11 mouse cellular contexts compared by ENCODE assay signal in genomic region chr7:45024281-45025248, GRCm38 (mm10). TPM values are rescaled to one million over a fixed set of nuclear protein-coding genes. Genes with fewer than 3 reads are reported as not detected.
DNase-seq lines count a peak whose midpoint lies in the region; ATAC-seq and TF ChIP-seq lines count a peak whose summit lies in the region.
"Had no signal": no experiment of that assay in that cellular context is flagged by ENCODE, and none has a peak within 500 bp of the region (broad histone marks: within the 10 kb centered on the region; RNA-seq: fewer than 3 reads in every experiment).

No protein-coding gene starts in this region.

- no peaks in the 10 kb centered on the region for H3K9me3 ChIP-seq in heart, postnatal 0 days (replicated peaks; ENCODE audit: control insufficient read depth, low read length)
- H3K9me3 ChIP-seq in midbrain, embryonic 15.5 days, result no peaks in the 10 kb centered on the region
- H3K9me3 ChIP-seq in midbrain, postnatal 0 days (ENCODE audit: low read length), result no peaks in the 10 kb centered on the region
- no peaks in the 10 kb centered on the region for H3K9me3 ChIP-seq in embryonic facial prominence, embryonic 14.5 days (ENCODE audit: control insufficient read depth, low read length)
- H3K9me3 ChIP-seq in stomach, postnatal 0 days (ENCODE audit: control insufficient read depth, low read length), result no peaks in the 10 kb centered on the region
- H3K9me3 ChIP-seq: liver, embryonic 15.5 days had no signal

- no peak for TF ChIP-seq CTCF in heart, postnatal 0 days (IDR thresholded peaks at IDR 0.05; ENCODE audit: low read depth)
- no peak; the same call in 1 of the 2 replicates for TF ChIP-seq CTCF in midbrain, postnatal 0 days (IDR thresholded peaks at IDR 0.05)
- 0 out of 2 replicates have a peak, but pooled peaks have one; percentile 10 for TF ChIP-seq CTCF in stomach, postnatal 0 days (IDR thresholded peaks at IDR 0.05; ENCODE audit: low read depth)

- H3K27ac ChIP-seq in heart, postnatal 0 days (ENCODE audit: low read depth), result peak overlapping the region; percentile 25; the same call in 1 of the 2 replicates
- no peak overlapping the region for H3K27ac ChIP-seq in midbrain, embryonic 15.5 days
- H3K27ac ChIP-seq in midbrain, postnatal 0 days (ENCODE audit: low read depth, low read length), result no peak overlapping the region; the same call in 1 of the 2 replicates
- 0 out of 2 replicates have a peak overlapping the region, but pooled peaks have one; percentile 2 for H3K27ac ChIP-seq in embryonic facial prominence, embryonic 14.5 days (replicated peaks; ENCODE audit: low read depth, low read length)
- H3K27ac ChIP-seq in stomach, postnatal 0 days (replicated peaks), result peak overlapping the region; percentile 63; the same call in 1 of the 2 replicates
- H3K27ac ChIP-seq: liver, embryonic 15.5 days had no signal

- H3K4me1 ChIP-seq in heart, postnatal 0 days (ENCODE audit: control insufficient read depth, insufficient read depth), result 0 out of 2 replicates have a peak, but pooled peaks cover 7% of the 10 kb centered on the region
- H3K4me1 ChIP-seq in midbrain, embryonic 15.5 days, result peaks cover 12% of the 10 kb centered on the region; the same call in 1 of the 2 replicates
- H3K4me1 ChIP-seq in midbrain, postnatal 0 days (ENCODE audit: insufficient read depth, low read length), result peaks cover 3% of the 10 kb centered on the region; the same call in 1 of the 2 replicates
- H3K4me1 ChIP-seq in embryonic facial prominence, embryonic 14.5 days (ENCODE audit: control insufficient read depth, insufficient read depth, low read length), result no peaks in the 10 kb centered on the region
- H3K4me1 ChIP-seq in stomach, postnatal 0 days (replicated peaks; ENCODE audit: control insufficient read depth, insufficient read depth), result no peaks in the 10 kb centered on the region

- TF ChIP-seq EP300 in heart, postnatal 0 days (IDR thresholded peaks at IDR 0.05; ENCODE audit: low read depth), result no peak
- TF ChIP-seq EP300 in stomach, postnatal 0 days (optimal IDR thresholded peaks at IDR 0.05), result no peak

- ATAC-seq in heart, postnatal 0 days (ENCODE audit: insufficient read depth, low read depth), result no peak
- ATAC-seq in midbrain, embryonic 15.5 days (replicated peaks), result 0 out of 2 replicates have a peak, but pooled peaks have one; percentile 12
- no peak for ATAC-seq in midbrain, postnatal 0 days (ENCODE audit: low FRiP score)
- no peak for ATAC-seq in embryonic facial prominence, embryonic 14.5 days (ENCODE audit: low read depth)
- no peak for ATAC-seq in stomach, postnatal 0 days (ENCODE audit: low FRiP score, low TSS enrichment)

- no peak overlapping the region for H3K9ac ChIP-seq in heart, postnatal 0 days (replicated peaks; ENCODE audit: low read depth, low read length)
- no peak overlapping the region for H3K9ac ChIP-seq in midbrain, embryonic 15.5 days
- no peak overlapping the region for H3K9ac ChIP-seq in midbrain, postnatal 0 days (replicated peaks; ENCODE audit: low read length, poor library complexity, severe bottlenecking)
- H3K9ac ChIP-seq in embryonic facial prominence, embryonic 14.5 days (ENCODE audit: low read depth, low read length), result no peak overlapping the region
- H3K9ac ChIP-seq in stomach, postnatal 0 days (ENCODE audit: low read length), result no peak overlapping the region
- H3K9ac ChIP-seq: liver, embryonic 15.5 days had no signal

- 81% methylated on average over 15 of the region's 15 CpGs for WGBS in heart, postnatal 0 days
- WGBS in midbrain, embryonic 15.5 days, result 88% methylated on average over 15 of the region's 15 CpGs
- WGBS in midbrain, postnatal 0 days, result 87% methylated on average over 15 of the region's 15 CpGs
- 87% methylated on average over 15 of the region's 15 CpGs for WGBS in embryonic facial prominence, embryonic 14.5 days
- 77% methylated on average over 15 of the region's 15 CpGs for WGBS in stomach, postnatal 0 days

- H3K4me2 ChIP-seq in heart, postnatal 0 days (ENCODE audit: low read depth, low read length), result no peak overlapping the region
- no peak overlapping the region for H3K4me2 ChIP-seq in midbrain, embryonic 15.5 days
- H3K4me2 ChIP-seq in midbrain, postnatal 0 days (ENCODE audit: low read depth, low read length, poor library complexity, severe bottlenecking), result no peak overlapping the region
- no peak overlapping the region for H3K4me2 ChIP-seq in embryonic facial prominence, embryonic 14.5 days (ENCODE audit: low read depth, low read length)
- H3K4me2 ChIP-seq in stomach, postnatal 0 days (replicated peaks; ENCODE audit: low read depth), result no peak overlapping the region
- H3K4me2 ChIP-seq: liver, embryonic 15.5 days had no signal

- H3K27me3 ChIP-seq in heart, postnatal 0 days (ENCODE audit: control insufficient read depth, insufficient read depth, low read length), result no peaks in the 10 kb centered on the region
- H3K27me3 ChIP-seq in midbrain, embryonic 15.5 days (replicated peaks), result no peaks in the 10 kb centered on the region
- no peaks in the 10 kb centered on the region for H3K27me3 ChIP-seq in midbrain, postnatal 0 days (ENCODE audit: insufficient read depth, low read length)
- H3K27me3 ChIP-seq in embryonic facial prominence, embryonic 14.5 days (replicated peaks; ENCODE audit: control insufficient read depth, insufficient read depth, low read length), result no peaks in the 10 kb centered on the region
- no peaks in the 10 kb centered on the region for H3K27me3 ChIP-seq in stomach, postnatal 0 days (ENCODE audit: control insufficient read depth, insufficient read depth, low read length)

- intact Hi-C loops in heart, postnatal 25 days (cut with DNase I), result loop anchor here (5.0 kb wide), 1 partner anchor 42 kb away; no protein-coding TSS in a partner anchor
- intact Hi-C loops in left cerebral cortex, postnatal 14 days (cut with DNase I), result no loop called here

- H3K4me3 ChIP-seq in heart, postnatal 0 days (ENCODE audit: low read depth, low read length), result no peak overlapping the region
- no peak overlapping the region for H3K4me3 ChIP-seq in midbrain, embryonic 15.5 days
- no peak overlapping the region for H3K4me3 ChIP-seq in midbrain, postnatal 0 days (ENCODE audit: low read depth, low read length)
- no peak overlapping the region for H3K4me3 ChIP-seq in embryonic facial prominence, embryonic 14.5 days (ENCODE audit: low read depth, low read length)
- H3K4me3 ChIP-seq in stomach, postnatal 0 days (ENCODE audit: low read depth, low read length), result no peak overlapping the region
- H3K4me3 ChIP-seq: liver, embryonic 15.5 days had no signal

- peaks cover 43% of the 10 kb centered on the region for H3K36me3 ChIP-seq in heart, postnatal 0 days (replicated peaks; ENCODE audit: control insufficient read depth, insufficient read depth, low read length)
- H3K36me3 ChIP-seq in midbrain, embryonic 15.5 days (replicated peaks), result peaks cover 22% of the 10 kb centered on the region
- peaks cover 25% of the 10 kb centered on the region for H3K36me3 ChIP-seq in midbrain, postnatal 0 days (ENCODE audit: insufficient read depth, low read length)
- H3K36me3 ChIP-seq in embryonic facial prominence, embryonic 14.5 days (ENCODE audit: control insufficient read depth, insufficient read depth, low read length), result peaks cover 29% of the 10 kb centered on the region
- H3K36me3 ChIP-seq in stomach, postnatal 0 days (ENCODE audit: control insufficient read depth, insufficient read depth, low read length), result peaks cover 14% of the 10 kb centered on the region

- DNase-seq in heart, postnatal 0 days (ENCODE audit: low spot score), result no peak
- no peak for DNase-seq in heart, postnatal 25 days (ENCODE audit: low spot score)
- no peak for DNase-seq in midbrain, postnatal 0 days (ENCODE audit: low spot score)
- DNase-seq in embryonic facial prominence, embryonic 14.5 days (ENCODE audit: low spot score), result no peak
- DNase-seq in stomach, postnatal 0 days (ENCODE audit: low spot score), result peak; percentile 13
- no peak for DNase-seq in left cerebral cortex, postnatal 14 days (ENCODE audit: low spot score in 2 of 2)
- DNase-seq: cerebellum, adult 8-10 months; embryo, embryonic 11 days; kidney, adult 9 months had no signal

RNA-seq across cellular contexts. Expression of gene Rras, which starts 6.8 kb away (rescaled TPM):
- total RNA-seq in heart, postnatal 0 days (2014; rRNA removed; ENCODE audit: low replicate concordance), result 38.4 and 62.0 TPM in 2 replicates
- 85.7 and 90.0 TPM in 2 replicates for polyA plus RNA-seq in heart, postnatal 0 days (2015; fragmentation: Nextera tagmentation; extraction: Ambion mirVana)
- total RNA-seq in heart, postnatal 25 days (2021), result 10 to 100 TPM; 48.9 to 56.6 TPM
- 12.5 and 15.2 TPM in 2 replicates for polyA plus RNA-seq in midbrain, embryonic 15.5 days (2015; fragmentation: Nextera tagmentation; extraction: Ambion mirVana)
- total RNA-seq in midbrain, postnatal 0 days (2014; rRNA removed), result 7.3 and 7.9 TPM in 2 replicates
- 11.9 and 14.0 TPM in 2 replicates for polyA plus RNA-seq in midbrain, postnatal 0 days (2015; fragmentation: Nextera tagmentation; extraction: Ambion mirVana)
- 50.5 and 52.3 TPM in 2 replicates for polyA plus RNA-seq in embryonic facial prominence, embryonic 14.5 days (2014; fragmentation: Nextera tagmentation; extraction: Ambion mirVana)
- 81.5 and 87.2 TPM in 2 replicates for polyA plus RNA-seq in stomach, postnatal 0 days (2015; fragmentation: Nextera tagmentation; extraction: Ambion mirVana)
- total RNA-seq in left cerebral cortex, postnatal 14 days (2021), result 10 to 100 TPM; 11.4 to 13.0 TPM

RNA-seq across cellular contexts. Expression of gene Scaf1, which starts 8.4 kb away (rescaled TPM):
- total RNA-seq in heart, postnatal 0 days (2014; rRNA removed; ENCODE audit: low replicate concordance), result 37.8 and 38.9 TPM in 2 replicates
- polyA plus RNA-seq in heart, postnatal 0 days (2015; fragmentation: Nextera tagmentation; extraction: Ambion mirVana), result 15.9 and 17.9 TPM in 2 replicates
- total RNA-seq in heart, postnatal 25 days (2021), result 10 to 100 TPM; 45.5 to 49.7 TPM
- polyA plus RNA-seq in midbrain, embryonic 15.5 days (2015; fragmentation: Nextera tagmentation; extraction: Ambion mirVana), result 54.5 and 56.7 TPM in 2 replicates
- total RNA-seq in midbrain, postnatal 0 days (2014; rRNA removed), result 86.5 and 90.9 TPM in 2 replicates
- polyA plus RNA-seq in midbrain, postnatal 0 days (2015; fragmentation: Nextera tagmentation; extraction: Ambion mirVana), result 49.0 and 53.3 TPM in 2 replicates
- 43.7 and 47.5 TPM in 2 replicates for polyA plus RNA-seq in embryonic facial prominence, embryonic 14.5 days (2014; fragmentation: Nextera tagmentation; extraction: Ambion mirVana)
- 14.9 and 18.6 TPM in 2 replicates for polyA plus RNA-seq in stomach, postnatal 0 days (2015; fragmentation: Nextera tagmentation; extraction: Ambion mirVana)
- 100 to 1,000 TPM; 153 to 162 TPM for total RNA-seq in left cerebral cortex, postnatal 14 days (2021)

RNA-seq across cellular contexts. Expression of gene Bcl2l12, which starts 26.1 kb away (rescaled TPM):
- 20.3 and 22.0 TPM in 2 replicates for total RNA-seq in heart, postnatal 0 days (2014; rRNA removed; ENCODE audit: low replicate concordance)
- 25.5 and 27.5 TPM in 2 replicates for polyA plus RNA-seq in heart, postnatal 0 days (2015; fragmentation: Nextera tagmentation; extraction: Ambion mirVana)
- 10 to 100 TPM; 10.2 to 11.2 TPM for total RNA-seq in heart, postnatal 25 days (2021)
- 10.0 and 12.3 TPM in 2 replicates for polyA plus RNA-seq in midbrain, embryonic 15.5 days (2015; fragmentation: Nextera tagmentation; extraction: Ambion mirVana)
- 7.8 and 11.4 TPM in 2 replicates for total RNA-seq in midbrain, postnatal 0 days (2014; rRNA removed)
- polyA plus RNA-seq in midbrain, postnatal 0 days (2015; fragmentation: Nextera tagmentation; extraction: Ambion mirVana), result 5.9 and 8.4 TPM in 2 replicates
- polyA plus RNA-seq in embryonic facial prominence, embryonic 14.5 days (2014; fragmentation: Nextera tagmentation; extraction: Ambion mirVana), result 43.2 and 48.6 TPM in 2 replicates
- 23.0 and 23.4 TPM in 2 replicates for polyA plus RNA-seq in stomach, postnatal 0 days (2015; fragmentation: Nextera tagmentation; extraction: Ambion mirVana)
- 1 to 10 TPM; 2.7 to 3.3 TPM for total RNA-seq in left cerebral cortex, postnatal 14 days (2021)

RNA-seq across cellular contexts. Expression of gene Irf3, which starts 27.1 kb away (rescaled TPM):
- total RNA-seq in heart, postnatal 0 days (2014; rRNA removed; ENCODE audit: low replicate concordance), result 31.7 and 61.1 TPM in 2 replicates
- 44.8 and 51.7 TPM in 2 replicates for polyA plus RNA-seq in heart, postnatal 0 days (2015; fragmentation: Nextera tagmentation; extraction: Ambion mirVana)
- 10 to 100 TPM; 28.3 to 30.9 TPM for total RNA-seq in heart, postnatal 25 days (2021)
- 61.9 and 66.8 TPM in 2 replicates for polyA plus RNA-seq in midbrain, embryonic 15.5 days (2015; fragmentation: Nextera tagmentation; extraction: Ambion mirVana)
- total RNA-seq in midbrain, postnatal 0 days (2014; rRNA removed), result 37.2 and 40.6 TPM in 2 replicates
- polyA plus RNA-seq in midbrain, postnatal 0 days (2015; fragmentation: Nextera tagmentation; extraction: Ambion mirVana), result 25.6 and 25.9 TPM in 2 replicates
- polyA plus RNA-seq in embryonic facial prominence, embryonic 14.5 days (2014; fragmentation: Nextera tagmentation; extraction: Ambion mirVana), result 77.7 and 84.6 TPM in 2 replicates
- polyA plus RNA-seq in stomach, postnatal 0 days (2015; fragmentation: Nextera tagmentation; extraction: Ambion mirVana), result 55.7 and 59.8 TPM in 2 replicates
- 10 to 100 TPM; 26.7 to 30.4 TPM for total RNA-seq in left cerebral cortex, postnatal 14 days (2021)

RNA-seq across cellular contexts. Expression of gene Prr12, which starts 28.1 kb away (rescaled TPM):
- 5.4 and 12.5 TPM in 2 replicates for total RNA-seq in heart, postnatal 0 days (2014; rRNA removed; ENCODE audit: low replicate concordance)
- 3.8 TPM in 2 replicates for polyA plus RNA-seq in heart, postnatal 0 days (2015; fragmentation: Nextera tagmentation; extraction: Ambion mirVana)
- 10 to 100 TPM; 23.2 to 27.7 TPM for total RNA-seq in heart, postnatal 25 days (2021)
- 16.2 and 18.1 TPM in 2 replicates for polyA plus RNA-seq in midbrain, embryonic 15.5 days (2015; fragmentation: Nextera tagmentation; extraction: Ambion mirVana)
- 17.4 and 17.9 TPM in 2 replicates for total RNA-seq in midbrain, postnatal 0 days (2014; rRNA removed)
- polyA plus RNA-seq in midbrain, postnatal 0 days (2015; fragmentation: Nextera tagmentation; extraction: Ambion mirVana), result 8.8 and 9.2 TPM in 2 replicates
- 12.8 and 13.7 TPM in 2 replicates for polyA plus RNA-seq in embryonic facial prominence, embryonic 14.5 days (2014; fragmentation: Nextera tagmentation; extraction: Ambion mirVana)
- polyA plus RNA-seq in stomach, postnatal 0 days (2015; fragmentation: Nextera tagmentation; extraction: Ambion mirVana), result 3.4 and 3.8 TPM in 2 replicates
- 10 to 100 TPM; 61.4 to 65.7 TPM for total RNA-seq in left cerebral cortex, postnatal 14 days (2021)

Comparison
In these comparisons a context has a peak if more than half of its experiments do, and no peak if none do; other contexts are left out.
1. H3K27ac ChIP-seq: peak in heart, postnatal 0 days (single experiment), embryonic facial prominence, embryonic 14.5 days (single experiment) and stomach, postnatal 0 days (single experiment); none in midbrain, embryonic 15.5 days (single experiment) and midbrain, postnatal 0 days (single experiment).